2 mouse cellular contexts compared by ENCODE assay signal in the genomic region with DNA sequence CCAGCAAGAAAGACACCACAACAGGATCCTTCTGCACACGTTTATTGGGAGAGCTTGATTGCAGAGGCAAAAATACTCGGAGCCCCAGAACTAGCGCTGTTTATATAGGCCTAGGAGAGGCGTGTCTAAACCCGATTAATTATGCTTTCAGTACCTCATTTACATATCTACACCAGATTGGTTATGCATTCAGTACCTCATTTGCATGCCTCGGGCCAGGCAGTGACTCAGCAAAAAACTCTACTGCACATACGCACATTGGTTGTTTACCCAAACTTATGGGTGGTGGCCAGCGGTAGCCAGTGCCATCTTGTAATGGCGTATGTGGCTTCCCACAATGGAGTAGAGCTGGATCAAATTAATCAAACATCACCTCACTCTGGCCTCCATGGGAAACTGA. TPM values are rescaled to one million over a fixed set of nuclear protein-coding genes. Genes with fewer than 3 reads are reported as not detected.
"Had no signal": no experiment of that assay in that cellular context is flagged by ENCODE, and none has a peak within 500 bp of the region (broad histone marks: within the 10 kb centered on the region; RNA-seq: fewer than 3 reads in every experiment).

No protein-coding gene starts in this region.

RNA-seq across cellular contexts. Expression of a gene that starts 13.6 kb away (rescaled TPM):
- total RNA-seq: granulocyte monocyte progenitor cell, adult 5-6 weeks had no signal
- polyA plus RNA-seq: forebrain, embryonic 13.5 days had no signal
